Mouse (Mus musculus) brain, embryonic 18.5 days (tissue): ENCODE measurements at regions not wholly inside any gene's neighbourhood (a gene's known extent, or its start where the extent isn't known, plus 50 kb on each side); places are given as distances from the start of the nearest gene placed in this dataset.
"Not testable (repeated sequence)": the region's sequence is repeated elsewhere in the genome, so short reads cannot be mapped to it uniquely, and the experiment has no call there.

ENCODE experiments used
- DNase-seq: peaks from one replicate; pipeline ENCODE4 v3.0.0-alpha.2; 2012; ENCODE audit warnings: low read depth, low spot score

DNA sequence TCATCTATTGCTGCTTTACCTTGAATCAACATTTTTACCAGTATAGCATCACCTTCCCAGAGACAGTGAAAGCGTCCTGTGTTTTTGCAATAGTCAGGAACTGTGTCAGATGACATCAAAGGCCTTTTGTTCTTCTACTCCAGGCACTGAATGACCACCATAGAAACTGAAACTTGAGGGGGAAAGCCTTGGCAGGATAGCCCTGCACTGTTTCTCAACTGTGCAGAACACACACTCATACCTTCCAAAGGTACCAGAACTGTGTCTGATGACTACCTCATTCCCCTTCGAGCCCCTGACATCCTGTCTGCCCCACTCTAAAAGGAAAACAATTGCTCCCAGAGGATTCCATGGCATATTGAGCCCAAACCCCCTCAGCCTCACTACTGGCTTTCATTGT, 134.3 kb downstream of the Tomm20 start:
- not testable (repeated sequence) for DNase-seq

DNA sequence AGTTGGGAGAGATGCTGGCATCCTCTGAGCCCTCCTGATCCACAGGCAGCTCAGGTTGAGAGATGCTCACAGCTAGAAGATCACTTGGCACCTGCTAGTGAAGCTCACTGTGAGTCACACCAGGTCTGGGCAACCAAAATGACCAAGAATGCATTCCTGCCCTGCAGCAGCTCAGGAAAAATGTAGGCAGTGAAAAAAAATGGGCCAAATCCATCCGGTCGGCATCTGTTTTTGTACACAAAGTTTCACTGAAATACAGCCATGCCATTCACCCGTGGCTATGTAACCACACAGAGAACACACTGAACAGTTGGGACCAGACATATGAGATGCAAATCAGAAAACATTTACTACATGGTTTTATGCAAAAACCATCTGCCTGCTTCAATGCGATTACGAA, 135.1 kb downstream of the Tomm20 start:
- DNase-seq, result no peak

GRCm38 (mm10) chr8:126809321-126809720, 136.3 kb downstream of the Tomm20 start:
- no peak for DNase-seq

DNA sequence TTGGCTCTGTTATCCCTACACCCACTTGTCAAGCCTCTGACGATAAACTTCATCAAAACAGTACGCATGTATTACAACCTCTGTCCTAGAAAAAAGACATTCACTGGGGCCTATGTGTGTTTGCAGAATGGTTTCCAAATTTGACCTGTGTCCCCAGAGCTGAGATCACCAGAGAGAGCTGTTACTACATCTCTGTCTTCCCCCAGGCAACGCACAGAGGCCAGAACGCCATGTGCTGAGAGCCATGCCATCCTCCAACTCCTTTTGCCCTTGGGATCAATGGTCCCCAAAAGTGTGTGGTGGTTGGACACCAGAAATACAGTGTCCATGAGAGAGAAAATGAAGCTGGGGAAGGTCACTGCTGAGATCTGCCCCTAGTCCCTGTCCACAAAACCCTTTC, 137.1 kb downstream of the Tomm20 start:
- no peak for DNase-seq

DNA sequence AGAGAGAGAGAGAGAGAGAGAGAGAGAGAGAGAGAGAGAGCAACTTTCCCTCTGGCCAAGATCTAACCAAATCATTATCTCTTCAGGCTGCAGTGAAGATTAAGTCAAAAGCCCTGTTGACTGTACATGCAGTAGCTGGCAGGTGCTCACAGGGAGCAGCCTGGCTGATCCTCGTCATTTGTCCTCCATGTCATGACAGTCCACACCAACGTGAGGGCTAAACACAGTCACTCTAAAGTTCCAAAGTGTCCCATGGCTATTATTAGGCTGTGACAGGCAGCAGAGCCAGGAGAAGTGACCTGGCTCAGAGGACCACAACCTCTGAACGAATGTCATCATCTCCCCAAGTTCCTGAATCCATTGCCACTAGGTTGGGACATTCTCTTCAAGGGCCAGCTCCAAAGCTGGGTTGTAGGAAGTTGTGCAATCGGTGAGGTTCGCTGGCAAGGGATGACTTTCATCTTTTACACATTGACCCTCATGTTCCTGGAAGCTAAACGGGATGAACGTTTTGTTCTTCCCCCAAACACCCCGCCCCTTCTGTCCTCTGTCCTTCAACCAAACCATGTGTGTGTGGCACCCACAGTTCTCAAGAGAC, 138.4 kb downstream of the Tomm20 start:
- no peak for DNase-seq

GRCm38 (mm10) chr8:126806591-126806990, 139.1 kb downstream of the Tomm20 start:
- DNase-seq, result no peak

GRCm38 (mm10) chr8:126806181-126806560, 139.5 kb downstream of the Tomm20 start:
- no peak for DNase-seq

GRCm38 (mm10) chr8:126805365-126806180, 140.1 kb downstream of the Tomm20 start:
- no peak for DNase-seq

DNA sequence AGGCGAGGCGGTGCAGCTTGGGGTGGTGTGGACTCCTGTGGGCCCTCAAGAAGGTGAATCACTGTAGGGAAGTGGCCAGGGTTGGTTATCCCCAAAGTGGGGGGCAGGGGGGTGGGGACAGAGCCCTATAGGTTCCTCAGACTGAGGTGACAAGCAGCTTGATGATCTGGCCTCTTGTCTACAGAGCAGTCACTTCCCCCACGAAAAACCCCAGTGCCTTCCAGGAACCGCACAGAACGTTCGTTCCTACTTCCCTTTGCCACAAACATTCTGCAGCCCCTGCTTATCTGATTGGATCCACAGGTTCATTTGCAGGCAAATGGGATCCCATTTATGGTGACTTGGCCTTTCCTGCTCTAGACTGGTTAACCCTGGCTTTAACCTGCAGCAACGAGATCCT, 141.5 kb downstream of the Tomm20 start:
- DNase-seq, result no peak

DNA sequence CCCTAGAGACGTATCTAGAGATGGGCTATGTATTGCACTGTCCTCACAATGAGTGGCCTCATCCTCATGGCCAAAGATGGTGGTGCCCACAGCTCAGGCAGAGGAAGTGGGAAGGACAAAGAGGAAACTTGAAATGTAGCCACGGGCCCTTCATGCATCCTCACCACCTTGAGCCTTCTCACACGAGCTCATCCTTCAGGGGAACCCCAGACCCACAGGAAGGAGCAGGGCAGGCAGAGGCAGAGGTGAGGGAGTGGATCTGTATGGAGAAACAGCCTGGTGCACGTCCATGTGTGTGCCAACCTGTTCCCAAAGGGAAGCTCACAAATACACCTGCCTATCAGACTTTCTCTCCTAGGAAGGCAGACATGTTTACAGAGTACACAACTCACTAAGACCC, 143.0 kb downstream of the Tomm20 start:
- no peak for DNase-seq

DNA sequence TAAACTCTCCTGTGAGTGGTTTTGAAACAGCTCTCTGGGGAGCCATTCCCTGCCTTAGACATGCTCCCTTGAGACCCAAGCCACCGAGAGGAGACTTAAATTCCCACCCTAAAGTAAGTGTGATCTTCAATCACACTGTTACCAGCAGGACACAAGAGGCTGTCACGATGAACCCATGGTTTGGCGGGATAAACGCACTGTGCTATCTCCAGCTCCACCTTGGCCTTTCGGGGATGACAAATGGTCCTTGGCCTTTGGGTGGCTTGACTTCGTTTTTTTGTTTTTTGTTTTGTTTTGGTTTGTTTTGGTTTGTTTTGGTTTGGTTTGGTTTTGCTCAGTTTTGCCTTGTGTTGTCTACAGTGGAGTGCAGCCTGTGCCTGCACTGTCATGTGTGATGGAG, 144.7 kb downstream of the Tomm20 start:
- DNase-seq, result no peak

- no peak for DNase-seq
Measured at GRCm38 (mm10) chr8:126797571-126798334, 147.9 kb downstream of the Tomm20 start.

GRCm38 (mm10) chr8:126793657-126794056, 152.0 kb downstream of the Tomm20 start:
- DNase-seq, result no peak

DNA sequence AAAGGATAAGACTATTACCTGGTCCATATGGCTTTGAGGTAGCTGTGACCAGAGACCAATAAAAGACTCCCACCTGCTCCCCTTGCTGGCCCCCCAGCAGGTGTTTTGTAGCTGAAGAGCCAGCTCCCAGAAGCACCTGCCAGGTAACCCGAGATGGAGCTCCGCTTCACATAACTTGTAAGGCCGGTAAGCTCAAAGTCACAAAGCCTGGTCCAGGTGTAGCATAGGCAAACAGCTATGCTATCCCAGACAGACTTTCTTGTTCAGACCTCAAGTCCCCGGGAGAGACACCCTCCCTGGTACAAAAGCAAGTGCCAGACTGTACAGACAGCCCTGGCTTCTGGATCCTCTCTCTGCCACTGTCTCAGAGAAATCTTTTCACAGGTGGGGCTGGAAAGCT, 154.6 kb downstream of the Tomm20 start:
- no peak for DNase-seq

- DNase-seq, result no peak
Measured at GRCm38 (mm10) chr8:126790214-126790613, 155.4 kb downstream of the Tomm20 start.

GRCm38 (mm10) chr8:126789076-126789475, 156.6 kb downstream of the Tomm20 start:
- no peak for DNase-seq

DNA sequence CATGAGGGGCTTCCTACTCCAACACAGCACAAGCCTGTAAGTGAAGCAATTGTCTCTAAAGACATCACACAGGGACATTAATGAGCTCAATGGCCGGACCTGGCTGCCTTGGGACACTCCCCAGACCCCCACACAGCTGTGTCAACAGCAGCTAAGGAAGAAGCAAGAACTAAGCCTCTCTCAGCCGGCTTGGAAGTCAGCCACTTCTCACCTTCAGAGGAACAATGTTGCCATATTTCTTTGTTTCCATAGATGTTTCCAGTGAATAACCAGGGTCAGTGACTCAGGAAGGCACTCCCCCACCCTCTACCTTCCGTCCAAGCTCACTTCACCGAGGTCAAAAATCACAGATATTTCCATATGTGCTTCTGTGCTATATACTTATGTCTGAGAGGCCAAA, 157.0 kb downstream of the Tomm20 start:
- DNase-seq, result no peak

GRCm38 (mm10) chr8:126787398-126787797, 158.2 kb downstream of the Tomm20 start:
- DNase-seq, result no peak

- DNase-seq, result no peak
Measured at GRCm38 (mm10) chr8:126785211-126785610, 160.4 kb downstream of the Tomm20 start.

GRCm38 (mm10) chr8:126784604-126785003, 161.0 kb downstream of the Tomm20 start:
- DNase-seq, result no peak

GRCm38 (mm10) chr8:126783703-126784440, 161.8 kb downstream of the Tomm20 start:
- no peak for DNase-seq

GRCm38 (mm10) chr8:126778673-126779072, 167.0 kb downstream of the Tomm20 start:
- DNase-seq, result no peak
